Mouse (Mus musculus) CH12.LX (cell line): ENCODE results near the gene Dcst1. TPM values are rescaled to one million over a fixed set of nuclear protein-coding genes. Genes with fewer than 3 reads are reported as not detected.

Experiments used
- DNase-seq: peaks from one replicate; pipeline ENCODE4 v3.0.0-alpha.2; 2013; ENCODE audit errors: extremely low read depth
- H3K27ac ChIP-seq: 2 replicates; pipeline ENCODE4 v1.5.1; 2012; ENCODE audit warnings: low read depth, mild to moderate bottlenecking, control low read depth, moderate library complexity; ENCODE audit not compliant: insufficient read depth
- H3K27me3 ChIP-seq: replicated peaks from 2 replicates; pipeline ENCODE3; 2012; ENCODE audit warnings: inconsistent platforms
- H3K36me3 ChIP-seq, 2 experiments: replicated peaks in 1 of 2; 2 replicates each; pipeline versions ENCODE3 to v1.6.1; 2012; ENCODE audit warnings: inconsistent platforms in 1 of 2, low read length in 1 of 2, mild to moderate bottlenecking in 1 of 2, mixed read lengths in 1 of 2, moderate library complexity in 1 of 2; ENCODE audit not compliant: control insufficient read depth in 1 of 2, insufficient read depth in 1 of 2
- H3K4me1 ChIP-seq, 2 experiments: 2 replicates each; pipeline ENCODE4 v1.6.1; 2012; ENCODE audit warnings: inconsistent platforms in 1 of 2, moderate library complexity in 1 of 2; ENCODE audit not compliant: insufficient read depth in 2 of 2, control insufficient read depth in 1 of 2
- H3K4me2 ChIP-seq: 2 replicates; pipeline ENCODE4 v1.6.1; 2012; ENCODE audit warnings: low read depth, mild to moderate bottlenecking, control low read depth; ENCODE audit not compliant: poor library complexity, insufficient read depth, severe bottlenecking
- H3K4me3 ChIP-seq, 3 experiments: fragments of 150-350 bp in 1 of 3; sonication (generic) in 1 of 3; replicated peaks in 1 of 3; 2 replicates each; pipeline versions ENCODE3 to v1.5.1; 2011 to 2012; ENCODE audit warnings: low read depth in 2 of 3, low read length in 2 of 3, mild to moderate bottlenecking in 2 of 3, moderate library complexity in 2 of 3, control low read depth in 1 of 3, improper control_type of control experiment in 1 of 3, inconsistent platforms in 1 of 3, mixed read lengths in 1 of 3; ENCODE audit not compliant: poor library complexity in 1 of 3
- H3K79me2 ChIP-seq: replicated peaks from 2 replicates; pipeline ENCODE4 v1.6.1; 2012; ENCODE audit warnings: mild to moderate bottlenecking, moderate library complexity; ENCODE audit not compliant: control insufficient read depth, poor library complexity, insufficient read depth, severe bottlenecking; ENCODE audit errors: extremely low read depth
- H3K9ac ChIP-seq: 2 replicates; pipeline ENCODE4 v1.6.1; 2012; ENCODE audit warnings: low read depth, mild to moderate bottlenecking, control low read depth, moderate library complexity; ENCODE audit not compliant: insufficient read depth
- H3K9me3 ChIP-seq: replicated peaks from 2 replicates; pipeline ENCODE3; 2012; ENCODE audit warnings: low read length, inconsistent platforms, mixed read lengths
- CHD1 ChIP-seq: IDR thresholded peaks from 2 replicates; pipeline ENCODE4 v1.6.1; 2012; ENCODE audit warnings: low read depth, low read length, improper control_type of control experiment, inconsistent platforms
- CHD2 ChIP-seq: IDR thresholded peaks from 2 replicates; pipeline ENCODE4 v1.6.1; 2011; ENCODE audit warnings: low read length, improper control_type of control experiment
- CTCF ChIP-seq, 2 experiments: IDR thresholded peaks in 1 of 2; conservative IDR thresholded peaks in 1 of 2; 2 replicates each; pipeline ENCODE4 v1.5.1; 2011 to 2012; ENCODE audit warnings: low read depth in 2 of 2, low read length in 2 of 2, improper control_type of control experiment in 1 of 2, inconsistent platforms in 1 of 2, mild to moderate bottlenecking in 1 of 2, moderate library complexity in 1 of 2
- ELF1 ChIP-seq: IDR thresholded peaks from 2 replicates; pipeline ENCODE4 v1.6.1; 2014; ENCODE audit warnings: low read depth, mild to moderate bottlenecking, inconsistent platforms, low read length, improper control_type of control experiment
- HCFC1 ChIP-seq: IDR thresholded peaks from 2 replicates; pipeline ENCODE4 v1.6.1; 2012; ENCODE audit warnings: low read depth, mild to moderate bottlenecking, inconsistent platforms, low read length, improper control_type of control experiment
- NELFE ChIP-seq: IDR thresholded peaks from 2 replicates; pipeline ENCODE4 v1.6.1; 2011; ENCODE audit warnings: low read depth, low read length, improper control_type of control experiment
- RCOR1 ChIP-seq: conservative IDR thresholded peaks from 2 replicates; pipeline ENCODE4 v1.6.1; 2012; ENCODE audit warnings: low read depth, mild to moderate bottlenecking, inconsistent platforms, low read length, improper control_type of control experiment
- SMC3 ChIP-seq: IDR thresholded peaks from 2 replicates; pipeline ENCODE4 v1.6.1; 2011; ENCODE audit warnings: low read depth, low read length, improper control_type of control experiment
- TBP ChIP-seq: conservative IDR thresholded peaks from 2 replicates; pipeline ENCODE4 v1.6.1; 2011; ENCODE audit warnings: low read depth, low read length, improper control_type of control experiment
- TCF12 ChIP-seq: IDR thresholded peaks from 2 replicates; pipeline ENCODE4 v1.6.1; 2014; ENCODE audit warnings: low read depth, mild to moderate bottlenecking, inconsistent platforms, low read length, improper control_type of control experiment
- UBTF ChIP-seq: IDR thresholded peaks from 2 replicates; pipeline ENCODE4 v1.6.1; 2012; ENCODE audit warnings: low read depth, mild to moderate bottlenecking, inconsistent platforms, low read length, improper control_type of control experiment, moderate library complexity
- ZC3H11A ChIP-seq: IDR thresholded peaks from 2 replicates; pipeline ENCODE4 v1.6.1; 2012; ENCODE audit warnings: low read depth, mild to moderate bottlenecking, inconsistent platforms, low read length, improper control_type of control experiment
- ZKSCAN1 ChIP-seq: IDR thresholded peaks from 2 replicates; pipeline ENCODE4 v1.6.1; 2012; ENCODE audit warnings: low read depth, inconsistent platforms, low read length, improper control_type of control experiment, borderline replicate concordance
- ZMIZ1 ChIP-seq: IDR thresholded peaks from 2 replicates; pipeline ENCODE4 v1.6.1; 2012; ENCODE audit warnings: low read depth, mild to moderate bottlenecking, inconsistent platforms, low read length, improper control_type of control experiment
- dilution Hi-C: fragments of 300-500 bp; cut with MboI; formaldehyde crosslinking; loops from 2 replicates; pipeline ENCODE4 v1.14.3; 2020; ENCODE audit warnings: low sequenced_read_pairs; ENCODE audit not compliant: extremely low pct_unique_long_range_greater_than_20kb, extremely low pct_ligation_motif_present
- in situ Hi-C: fragments of 300-500 bp; cut with MboI; formaldehyde crosslinking; loops from 3 replicates; pipeline ENCODE4 v1.14.3; 2019; ENCODE audit warnings: low sequenced_read_pairs, low pct_ligation_motif_present, low pct_unique_long_range_greater_than_20kb, mixed read lengths
- polyA plus RNA-seq: library from polyadenylated mRNA; unstranded; fragments of >175 nt; gene quantifications from 2 replicates; pipeline ENCODE4 v1.2.1, GENCODE M21; 2012; ENCODE audit warnings: low read depth; ENCODE audit not compliant: insufficient read length
- total RNA-seq, 2 experiments: library from RNA; depleted of rRNA; stranded (reverse); fragments of 300-350 nt in 1 of 2; fragments of >200 nt in 1 of 2; gene quantifications; 2 replicates each; pipeline ENCODE4 v1.2.3; 2012 to 2014

The Dcst1 gene
- total and polyA plus RNA-seq, 3 experiments: 0.04 to 0.10 TPM; not detected in 1

DNA sequence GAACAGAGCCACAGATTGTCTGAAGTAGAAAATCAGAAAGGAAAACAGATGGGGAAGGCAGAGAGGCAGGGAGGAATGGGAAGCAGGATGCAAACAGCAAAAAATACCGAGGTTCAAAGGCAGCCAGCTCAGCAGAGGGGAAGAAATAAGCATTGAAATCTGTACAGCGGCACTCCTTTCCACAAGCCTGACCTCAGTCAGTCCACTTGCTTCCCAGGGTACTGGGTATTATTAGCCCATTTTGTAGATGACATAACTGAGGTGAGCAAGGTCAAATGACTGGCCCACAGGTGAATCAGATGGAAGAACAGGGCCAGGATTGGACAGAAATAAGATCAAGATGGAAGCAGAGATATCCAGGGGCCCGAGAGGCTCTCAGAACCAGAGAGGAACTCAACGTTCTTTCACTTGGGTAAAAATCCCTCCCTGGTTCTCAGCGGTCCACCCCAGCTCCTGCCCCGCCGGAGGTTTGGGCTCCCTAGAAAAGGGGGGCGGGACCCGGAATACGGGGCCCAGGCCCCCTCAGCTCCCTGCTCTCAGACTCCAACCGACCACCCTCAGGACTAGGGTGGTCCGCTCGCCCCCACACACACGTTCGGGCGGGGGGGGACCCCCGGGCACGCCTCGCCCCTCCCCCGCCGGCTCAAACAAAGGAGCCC is 27.9 kb downstream of the Dcst1 start:
- peak overlapping the region; percentile 74 for H3K4me2 ChIP-seq
- DNase-seq: no peak
- in situ Hi-C loops (loop anchor here (25.0 kb wide), 2 partner anchors 350 to 425 kb away; partner anchors contain the start of genes Chrnb2 and Ube2q1), dilution Hi-C loops (no loop called here)
- peaks cover 9 to 20% of the 10 kb centered on the region in 2 experiments for H3K4me1 ChIP-seq
- no peak overlapping the region for H3K27ac ChIP-seq
- H3K27me3 ChIP-seq: peaks cover 30% of the 10 kb centered on the region
- TF ChIP-seq CTCF (conservative IDR thresholded peaks at IDR 0.05 in 1 of 2, IDR thresholded peaks at IDR 0.05 in 1 of 2; ENCODE audit: low read depth in 2 of 2, low read length in 2 of 2): no peak
- peak overlapping the region; percentile 62 for H3K9ac ChIP-seq
- peaks cover 0 to 31% of the 10 kb centered on the region in 2 experiments for H3K36me3 ChIP-seq
- peak overlapping the region; percentile 32 to 81 (median 50) for H3K4me3 ChIP-seq
- H3K79me2 ChIP-seq: no peaks in the 10 kb centered on the region
- no peaks in the 10 kb centered on the region for H3K9me3 ChIP-seq

DNA sequence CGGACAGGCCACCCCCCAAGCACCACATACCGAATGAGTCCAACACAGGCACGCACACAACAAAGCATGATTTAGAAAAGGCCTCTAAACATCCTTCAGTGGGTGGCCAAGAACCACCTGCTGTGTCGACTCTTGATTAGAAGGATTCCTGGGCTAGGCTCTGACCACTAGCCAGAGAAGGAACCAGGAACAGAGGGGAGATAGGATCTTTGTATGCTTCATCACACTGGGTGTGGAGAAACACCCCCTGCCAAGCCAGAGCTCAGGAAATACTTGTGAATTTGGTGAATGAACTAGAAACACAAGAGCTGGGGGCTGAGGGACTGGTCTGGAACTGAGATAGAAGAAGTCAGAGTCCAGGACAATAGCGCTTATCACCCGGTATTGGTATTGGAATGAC is 28.5 kb downstream of the Dcst1 start:
- H3K79me2 ChIP-seq: no peaks in the 10 kb centered on the region
- no peak overlapping the region for H3K9ac ChIP-seq
- no peaks in the 10 kb centered on the region for H3K9me3 ChIP-seq
- H3K27ac ChIP-seq: no peak overlapping the region
- no peak overlapping the region for H3K4me3 ChIP-seq
- in situ Hi-C loops: loop anchor here (25.0 kb wide), 2 partner anchors 351 to 426 kb away; partner anchors contain the start of genes Chrnb2 and Ube2q1
- TF ChIP-seq CHD2 (no peak), ZMIZ1 (no peak), SMC3 (no peak), ELF1 (no peak), CHD1 (no peak), TCF12 (no peak), RCOR1 (no peak), ZKSCAN1 (no peak), TBP (no peak), HCFC1 (no peak), ZC3H11A (no peak), NELFE (no peak), UBTF (no peak)
- peaks cover 9 to 21% of the 10 kb centered on the region in 2 experiments for H3K4me1 ChIP-seq
- no peak for DNase-seq
- dilution Hi-C loops: no loop called here
- H3K27me3 ChIP-seq: peaks cover 30% of the 10 kb centered on the region
- H3K36me3 ChIP-seq: peaks cover 0 to 24% of the 10 kb centered on the region in 2 experiments
- H3K4me2 ChIP-seq: no peak overlapping the region
